Mouse (Mus musculus): ENCODE results near the gene Hpcal1.

DNA sequence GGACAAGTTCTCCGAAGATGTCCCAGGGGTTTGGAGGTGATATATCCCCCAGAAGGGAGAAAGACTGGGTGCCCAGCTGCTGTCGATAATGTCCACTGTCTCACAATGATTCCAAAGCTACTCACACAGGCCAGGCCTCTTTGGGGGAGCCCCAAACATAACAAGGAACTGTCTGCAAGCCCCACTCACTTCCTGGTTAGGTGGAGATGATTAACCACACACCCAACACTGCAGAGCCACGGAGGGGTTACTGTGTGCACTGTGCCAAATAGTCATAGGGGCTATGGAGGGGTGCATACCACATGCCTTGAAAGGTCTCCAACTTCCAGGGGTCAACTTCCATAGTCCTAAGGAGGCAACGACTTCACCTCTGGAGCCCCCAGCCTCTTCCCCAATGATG lies 49.4 kb upstream of the Hpcal1 start:
- TF ChIP-seq POLR2A (IDR thresholded peaks at IDR 0.05; ENCODE audit: insufficient read depth, low read length) (no peak), CTCF (IDR thresholded peaks at IDR 0.05; ENCODE audit: low read depth, low read length) (no peak), EP300 (IDR thresholded peaks at IDR 0.05; ENCODE audit: insufficient read depth, low read depth, low read length) (no peak)
